Mouse (Mus musculus) megakaryocyte, embryonic 14.5 days (primary cell): ENCODE data around the gene 9530077C05Rik.

Experiments
- FLI1 ChIP-seq: IDR thresholded peaks from 2 replicates; pipeline ENCODE4 v1.6.1; 2012; ENCODE audit warnings: low read length, inconsistent platforms, mixed read lengths
- GATA1 ChIP-seq: IDR thresholded peaks from 3 replicates; pipeline ENCODE4 v1.6.1; 2012; ENCODE audit warnings: mixed read lengths, low read length, inconsistent platforms, borderline replicate concordance

DNA sequence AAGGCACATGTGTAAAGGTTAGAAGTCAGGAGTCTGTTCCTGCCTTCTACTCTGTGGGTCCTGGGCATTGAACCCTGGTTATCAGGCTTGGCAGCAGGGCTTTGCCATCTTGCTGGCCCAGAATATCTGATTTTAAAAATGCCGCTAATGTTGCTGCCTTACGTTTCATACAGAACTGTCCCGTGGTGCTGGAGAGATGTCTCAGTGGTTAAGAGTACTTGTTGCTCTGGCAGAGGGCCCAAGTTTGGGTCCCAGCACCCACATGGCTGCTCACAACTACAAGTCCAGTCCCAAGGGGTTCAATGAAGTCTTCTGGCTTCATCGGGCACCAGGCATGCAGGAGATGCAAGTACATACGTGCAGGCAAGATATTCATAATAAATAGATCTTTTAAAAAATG, 54.9 kb downstream of the 9530077C05Rik start:
- TF ChIP-seq GATA1 (no peak), FLI1 (no peak)
